Mouse (Mus musculus): ENCODE measurements at regions not wholly inside any gene's neighbourhood (a gene's known extent, or its start where the extent isn't known, plus 50 kb on each side); places are given as distances from the start of the nearest gene placed in this dataset.
A peak's percentile ranks its signal among the peaks of the same experiment; 100 is the strongest.

DNA sequence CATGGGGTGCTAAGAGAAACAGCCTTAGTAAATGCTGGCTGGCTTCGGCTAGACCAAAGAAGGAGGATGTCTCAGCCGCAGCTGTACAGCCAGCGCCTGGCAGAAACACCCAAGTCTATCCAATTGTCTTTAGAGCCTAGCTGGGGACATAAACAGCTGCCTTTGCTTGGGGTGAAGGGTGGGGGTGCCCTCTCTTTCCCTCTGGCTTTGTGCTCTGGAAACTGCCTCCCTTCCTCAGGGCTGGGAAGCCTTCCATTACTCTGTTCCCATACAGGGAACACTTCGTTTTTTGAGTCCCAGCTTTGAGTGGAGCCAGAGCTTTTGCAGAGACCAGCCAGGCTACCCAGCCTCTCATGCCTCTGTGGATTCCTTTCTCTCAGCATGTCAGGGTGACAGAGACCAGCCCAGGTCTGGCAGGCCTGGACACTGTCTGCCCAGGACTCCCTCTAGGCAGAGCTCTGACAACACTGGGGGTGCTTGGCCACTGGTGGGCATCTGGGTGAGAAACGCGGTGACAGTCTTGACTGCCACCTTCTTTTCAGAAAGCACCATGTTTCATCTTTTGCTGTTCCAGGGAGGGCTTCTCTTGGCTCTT, 421.2 kb upstream of the Tbx3 start:
- 72% methylated on average over 6 of the region's 6 CpGs for WGBS
- DNase-seq (ENCODE audit: low spot score) (no peak), ATAC-seq (no peak)
- TF ChIP-seq CTCF (IDR thresholded peaks at IDR 0.05; ENCODE audit: low read depth), result no peak
- H3K9me3 ChIP-seq (ENCODE audit: low read length), result no peaks in the 10 kb centered on the region
- no peaks in the 10 kb centered on the region for H3K27me3 ChIP-seq (ENCODE audit: insufficient read depth, low read length)
- H3K27ac ChIP-seq, result no peak overlapping the region
- no peak overlapping the region for H3K4me2 ChIP-seq (ENCODE audit: low read depth, low read length)
- no peak overlapping the region for H3K9ac ChIP-seq (replicated peaks; ENCODE audit: low read length)
- no peaks in the 10 kb centered on the region for H3K4me1 ChIP-seq (ENCODE audit: insufficient read depth, low read length)
- no peak overlapping the region for H3K4me3 ChIP-seq (ENCODE audit: low read length)
- no peaks in the 10 kb centered on the region for H3K36me3 ChIP-seq (ENCODE audit: insufficient read depth, low read length)

- H3K36me3 ChIP-seq (ENCODE audit: insufficient read depth, low read length), result no peaks in the 10 kb centered on the region
- no peak overlapping the region for H3K4me3 ChIP-seq (ENCODE audit: low read length)
- no peak overlapping the region for H3K9ac ChIP-seq (replicated peaks; ENCODE audit: low read length)
- H3K4me1 ChIP-seq (ENCODE audit: insufficient read depth, low read length), result no peaks in the 10 kb centered on the region
- no peaks in the 10 kb centered on the region for H3K27me3 ChIP-seq (ENCODE audit: insufficient read depth, low read length)
- H3K4me2 ChIP-seq (ENCODE audit: low read depth, low read length), result no peak overlapping the region
- no peaks in the 10 kb centered on the region for H3K9me3 ChIP-seq (ENCODE audit: low read length)
- H3K27ac ChIP-seq, result no peak overlapping the region
- TF ChIP-seq CTCF (IDR thresholded peaks at IDR 0.05; ENCODE audit: low read depth), result no peak
- peak; percentile 39 for DNase-seq (ENCODE audit: low spot score)
- ATAC-seq, result no peak
- 32% methylated on average over 9 of the region's 9 CpGs for WGBS
These were observed 419.0 kb upstream of the Tbx3 start for GRCm38 (mm10) chr5:119251311-119252047.

GRCm38 (mm10) chr5:119257374-119258120, 412.9 kb upstream of the Tbx3 start:
- ATAC-seq (no peak), DNase-seq (ENCODE audit: low spot score) (peak; percentile 47)
- no peaks in the 10 kb centered on the region for H3K36me3 ChIP-seq (ENCODE audit: insufficient read depth, low read length)
- H3K9ac ChIP-seq (replicated peaks; ENCODE audit: low read length), result no peak overlapping the region
- H3K4me1 ChIP-seq (ENCODE audit: insufficient read depth, low read length), result no peaks in the 10 kb centered on the region
- H3K4me2 ChIP-seq (ENCODE audit: low read depth, low read length), result no peak overlapping the region
- WGBS, result 33% methylated on average over 21 of the region's 21 CpGs
- no peaks in the 10 kb centered on the region for H3K27me3 ChIP-seq (ENCODE audit: insufficient read depth, low read length)
- TF ChIP-seq CTCF (IDR thresholded peaks at IDR 0.05; ENCODE audit: low read depth), result no peak
- H3K27ac ChIP-seq, result no peak overlapping the region
- no peak overlapping the region for H3K4me3 ChIP-seq (ENCODE audit: low read length)
- no peaks in the 10 kb centered on the region for H3K9me3 ChIP-seq (ENCODE audit: low read length)

GRCm38 (mm10) chr5:119258831-119259230, 411.6 kb upstream of the Tbx3 start:
- H3K4me1 ChIP-seq (ENCODE audit: insufficient read depth, low read length), result no peaks in the 10 kb centered on the region
- no peaks in the 10 kb centered on the region for H3K36me3 ChIP-seq (ENCODE audit: insufficient read depth, low read length)
- H3K9ac ChIP-seq (replicated peaks; ENCODE audit: low read length), result no peak overlapping the region
- no peaks in the 10 kb centered on the region for H3K27me3 ChIP-seq (ENCODE audit: insufficient read depth, low read length)
- no peak overlapping the region for H3K4me3 ChIP-seq (ENCODE audit: low read length)
- no peak overlapping the region for H3K27ac ChIP-seq
- H3K4me2 ChIP-seq (ENCODE audit: low read depth, low read length), result no peak overlapping the region
- no peak for DNase-seq (ENCODE audit: low spot score)
- TF ChIP-seq CTCF (IDR thresholded peaks at IDR 0.05; ENCODE audit: low read depth), result no peak
- no peak for ATAC-seq
- H3K9me3 ChIP-seq (ENCODE audit: low read length), result no peaks in the 10 kb centered on the region
- 81% methylated on average over 5 of the region's 5 CpGs for WGBS

DNA sequence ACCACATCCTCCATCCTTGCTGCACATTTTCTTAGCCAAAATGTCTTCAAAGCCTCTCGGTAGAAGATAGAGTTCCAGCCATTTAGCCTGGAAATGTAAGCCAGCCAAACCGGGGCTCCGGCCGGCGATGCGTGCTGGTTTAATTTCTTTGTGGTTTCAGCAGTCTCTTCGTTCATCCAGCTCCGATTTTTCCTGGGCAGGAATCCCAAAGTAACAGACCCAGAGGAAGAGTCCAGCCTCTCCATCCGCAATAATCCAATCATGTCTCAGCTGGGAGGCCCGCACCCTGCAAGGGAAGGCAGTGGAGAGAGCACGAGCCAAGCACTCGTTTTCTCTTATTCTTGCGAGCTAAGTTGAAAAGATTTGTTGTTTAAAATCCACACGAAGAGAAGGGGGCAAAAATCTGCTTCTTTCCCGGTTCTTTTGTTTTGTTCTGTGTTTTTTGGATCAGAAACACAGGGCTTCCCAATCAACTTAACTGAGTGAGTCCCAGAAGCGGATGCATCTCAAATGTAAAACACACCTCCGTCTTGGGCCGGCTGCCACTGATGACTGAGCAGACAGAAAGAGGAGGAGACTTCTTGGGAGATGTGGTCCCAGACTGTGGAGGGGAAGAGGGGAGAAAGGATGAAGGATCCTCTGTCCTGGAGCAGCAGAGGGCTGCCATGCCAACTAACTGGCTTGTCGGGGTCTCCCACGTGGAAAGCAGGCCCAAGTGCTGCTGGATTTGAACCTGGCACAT, 405.1 kb upstream of the Tbx3 start:
- peak overlapping the region; percentile 33 for H3K4me2 ChIP-seq (ENCODE audit: low read depth, low read length)
- 46% methylated on average over 20 of the region's 20 CpGs for WGBS
- H3K27me3 ChIP-seq (ENCODE audit: insufficient read depth, low read length), result no peaks in the 10 kb centered on the region
- H3K9ac ChIP-seq (replicated peaks; ENCODE audit: low read length), result no peak overlapping the region
- no peaks in the 10 kb centered on the region for H3K4me1 ChIP-seq (ENCODE audit: insufficient read depth, low read length)
- TF ChIP-seq CTCF (IDR thresholded peaks at IDR 0.05; ENCODE audit: low read depth), result no peak
- no peaks in the 10 kb centered on the region for H3K36me3 ChIP-seq (ENCODE audit: insufficient read depth, low read length)
- ATAC-seq, result no peak
- H3K27ac ChIP-seq, result peak overlapping the region; percentile 26; the same call in 1 of the 2 replicates
- no peak overlapping the region for H3K4me3 ChIP-seq (ENCODE audit: low read length)
- H3K9me3 ChIP-seq (ENCODE audit: low read length), result no peaks in the 10 kb centered on the region
- DNase-seq (ENCODE audit: low spot score), result peak; percentile 70

DNA sequence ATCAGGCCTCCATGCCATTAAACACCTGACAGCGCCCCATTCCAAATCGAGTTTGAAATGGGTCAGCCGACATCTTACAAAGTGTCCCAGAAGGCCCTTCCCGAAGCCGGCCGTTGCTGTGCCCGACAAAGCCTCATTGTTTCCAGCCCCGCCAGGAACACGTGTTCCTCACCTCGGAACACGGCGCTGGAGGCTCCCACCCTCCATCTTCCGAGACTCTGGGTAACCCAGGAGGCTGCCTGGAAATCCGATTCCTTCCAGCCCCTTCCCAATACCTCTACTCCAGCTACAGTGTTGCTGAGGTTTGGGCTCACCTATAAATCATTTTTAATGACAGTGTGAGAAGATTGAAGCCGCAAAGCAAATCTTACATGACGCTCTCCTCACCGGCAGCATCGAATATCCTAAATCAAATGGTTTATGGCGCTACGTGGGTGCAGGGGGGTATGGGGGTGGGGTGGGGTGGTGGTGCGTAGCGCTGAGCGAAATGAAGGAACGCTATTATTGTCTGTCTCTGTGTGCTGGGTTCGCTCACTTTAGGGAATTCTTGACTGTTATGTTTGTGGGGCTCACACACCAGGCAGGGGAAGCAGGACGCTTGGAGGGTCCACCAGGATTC, 399.1 kb upstream of the Tbx3 start:
- H3K4me1 ChIP-seq (ENCODE audit: insufficient read depth, low read length), result no peaks in the 10 kb centered on the region
- no peaks in the 10 kb centered on the region for H3K27me3 ChIP-seq (ENCODE audit: insufficient read depth, low read length)
- DNase-seq (ENCODE audit: low spot score) (no peak), ATAC-seq (no peak)
- no peak for TF ChIP-seq CTCF (IDR thresholded peaks at IDR 0.05; ENCODE audit: low read depth)
- no peaks in the 10 kb centered on the region for H3K36me3 ChIP-seq (ENCODE audit: insufficient read depth, low read length)
- no peaks in the 10 kb centered on the region for H3K9me3 ChIP-seq (ENCODE audit: low read length)
- H3K4me3 ChIP-seq (ENCODE audit: low read length), result no peak overlapping the region
- no peak overlapping the region for H3K4me2 ChIP-seq (ENCODE audit: low read depth, low read length)
- H3K27ac ChIP-seq, result no peak overlapping the region
- 84% methylated on average over 26 of the region's 26 CpGs for WGBS
- no peak overlapping the region for H3K9ac ChIP-seq (replicated peaks; ENCODE audit: low read length)
